Mouse (Mus musculus) urinary bladder, postnatal 25 days (tissue): ENCODE measurements at regions not wholly inside any gene's neighbourhood (a gene's known extent, or its start where the extent isn't known, plus 50 kb on each side); places are given as distances from the start of the nearest gene placed in this dataset.

ENCODE experiments used
- DNase-seq: peaks from one replicate; pipeline ENCODE4 v3.0.0; 2022; ENCODE audit warnings: low spot score

DNA sequence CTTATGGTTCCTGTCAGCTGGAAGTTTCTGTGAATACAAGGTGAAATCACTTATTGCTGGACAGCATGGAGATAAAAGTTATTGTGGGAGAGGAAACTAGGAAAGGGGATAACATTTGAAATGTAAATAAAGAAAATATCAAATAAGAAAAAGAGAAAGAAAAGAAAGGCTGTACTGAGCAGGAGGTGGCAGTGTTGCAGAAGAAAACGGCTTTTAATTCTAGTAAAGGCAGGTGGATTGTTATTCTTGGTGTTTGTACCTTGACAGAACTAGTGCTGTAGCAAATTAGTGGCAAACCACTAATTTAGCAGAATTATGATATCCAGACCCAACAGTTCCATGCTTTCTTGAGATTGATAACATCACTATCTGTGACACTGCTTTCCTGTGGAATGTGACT is 52.6 kb downstream of the Gm10358 start:
- no peak for DNase-seq

DNA sequence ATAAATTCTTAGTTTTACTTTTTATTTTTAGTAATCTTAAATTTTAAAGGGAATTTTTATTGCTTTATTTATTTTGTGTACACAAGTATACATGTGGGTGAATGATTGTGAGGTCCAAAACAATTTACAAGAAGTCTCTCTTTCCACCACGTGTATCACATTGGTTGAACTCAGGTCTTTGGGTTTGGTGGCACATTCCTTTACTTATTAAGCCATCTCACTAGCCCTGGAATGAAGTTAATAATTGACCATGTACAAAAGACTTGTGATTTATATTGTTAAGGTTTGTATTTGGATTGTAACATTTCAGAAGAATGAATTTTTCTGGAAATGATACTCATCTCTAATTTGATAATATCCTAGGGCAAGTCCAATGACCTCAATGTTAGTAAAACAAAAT is 56.2 kb downstream of the Gm10358 start:
- no peak for DNase-seq

DNA sequence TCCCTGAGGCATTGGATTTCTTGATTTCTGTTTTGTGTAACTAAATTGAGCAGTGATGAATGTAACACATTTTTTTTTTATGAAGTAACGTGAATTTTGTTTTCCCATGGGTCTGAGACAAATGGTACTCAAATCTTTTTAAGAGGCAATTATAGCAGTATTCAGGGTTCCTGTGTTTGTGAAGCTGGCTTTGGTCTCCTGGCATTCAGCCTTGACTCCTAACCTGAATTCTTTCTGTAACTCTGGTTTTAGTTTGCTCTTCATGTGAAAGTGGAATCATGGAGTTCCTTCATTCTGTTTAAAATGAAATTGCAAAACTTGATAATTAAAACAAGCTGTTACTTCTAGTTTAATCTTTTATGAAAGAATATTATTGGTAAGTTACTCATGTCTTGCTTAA is 58.3 kb downstream of the Gm10358 start:
- no peak for DNase-seq

DNA sequence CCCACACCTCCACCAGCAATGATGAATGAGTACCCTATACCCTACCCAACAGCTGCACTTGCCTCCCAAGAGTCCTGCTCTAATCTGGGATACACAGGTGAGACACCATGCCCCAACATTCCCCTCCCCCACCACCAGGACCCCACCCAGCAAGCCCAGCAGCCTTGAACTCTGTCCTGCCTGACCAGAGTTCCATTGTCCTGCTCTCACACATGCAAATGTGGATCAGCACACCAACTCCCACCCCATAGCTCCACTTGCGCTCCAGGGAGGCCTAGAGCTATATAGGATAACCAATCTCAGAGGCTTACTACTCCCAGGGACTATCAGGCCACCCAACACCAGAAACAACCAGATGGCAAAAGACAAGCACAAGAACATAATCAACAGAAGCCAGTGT is 85.8 kb downstream of the Gm10358 start:
- DNase-seq, result no peak

DNA sequence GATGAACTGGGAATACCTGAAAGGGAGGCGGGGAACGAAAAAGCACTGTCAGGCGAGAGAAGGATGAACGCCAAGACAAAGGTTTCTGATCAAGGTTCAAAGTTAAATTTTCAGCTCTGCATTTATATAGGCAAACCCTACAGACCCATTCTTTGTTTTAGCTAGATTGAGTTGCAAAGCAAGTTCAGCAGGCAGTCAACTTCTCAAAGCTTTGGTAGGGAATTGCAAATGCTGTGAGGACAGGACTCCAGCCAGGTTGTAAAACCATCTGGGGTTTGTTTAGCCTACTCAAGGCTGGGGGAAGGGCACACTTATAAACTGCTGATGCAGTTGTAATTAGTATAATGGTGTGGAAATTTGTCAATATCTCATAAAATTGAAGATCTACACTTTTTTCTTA is 87.9 kb downstream of the Gm10358 start:
- DNase-seq, result no peak

DNA sequence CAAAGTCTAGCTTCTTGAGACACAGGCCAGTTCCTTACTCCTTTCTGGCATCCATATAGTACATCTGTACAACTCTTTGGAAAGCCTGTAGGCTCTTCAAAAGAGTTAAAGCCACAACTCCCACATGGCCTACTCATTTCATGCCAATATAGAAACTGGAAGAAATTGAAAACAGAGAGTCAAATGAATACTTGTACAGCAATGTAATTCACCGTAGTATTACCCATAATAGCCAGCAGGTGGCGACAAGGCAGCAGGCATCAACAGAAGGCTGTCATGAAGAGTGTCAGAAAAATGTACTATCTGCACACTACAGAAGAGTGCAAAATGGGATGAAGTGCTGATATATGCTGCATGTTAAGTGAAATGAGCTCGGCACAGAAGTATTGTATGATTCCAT is 90.5 kb downstream of the Gm10358 start:
- peak; percentile 35 for DNase-seq

DNA sequence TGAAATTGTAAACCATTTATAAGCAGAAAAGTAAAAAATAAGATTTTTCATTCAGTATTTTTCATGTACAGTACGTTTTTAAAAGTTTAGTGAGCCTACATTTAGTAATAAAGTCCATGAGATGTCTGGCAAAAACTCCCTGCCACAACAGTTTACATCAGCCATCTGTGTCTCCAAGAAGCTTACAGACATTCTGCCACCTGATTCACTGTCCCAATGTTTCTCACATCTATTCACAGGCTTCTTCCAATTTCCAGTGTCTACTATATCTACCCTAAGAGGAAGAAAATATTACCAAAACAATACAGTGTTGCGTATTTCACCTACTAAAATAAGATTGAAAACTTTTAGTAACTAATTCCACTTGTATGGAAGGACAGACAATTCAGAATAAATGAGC is 95.7 kb downstream of the Rasd2 start:
- no peak for DNase-seq

DNA sequence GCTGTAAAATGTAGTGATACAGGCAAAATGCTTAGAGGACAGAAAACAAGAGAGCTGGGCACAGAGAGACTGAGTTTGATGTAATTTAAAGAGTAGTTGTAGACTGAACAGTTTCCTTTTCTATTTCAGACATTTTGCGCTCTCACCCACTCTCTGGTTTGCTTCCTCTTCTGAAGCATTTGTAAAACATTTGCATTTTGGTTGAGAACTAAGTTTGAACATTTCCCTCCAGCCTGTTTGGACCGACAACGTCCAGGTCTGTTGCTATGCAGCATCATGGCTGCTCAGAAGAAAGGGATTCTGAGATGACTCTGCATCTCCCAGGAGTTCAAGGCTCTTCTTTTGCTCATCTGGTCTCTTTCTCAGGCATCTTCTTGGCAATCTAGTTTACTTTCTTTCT is 78.2 kb downstream of the Rasd2 start:
- DNase-seq, result no peak

DNA sequence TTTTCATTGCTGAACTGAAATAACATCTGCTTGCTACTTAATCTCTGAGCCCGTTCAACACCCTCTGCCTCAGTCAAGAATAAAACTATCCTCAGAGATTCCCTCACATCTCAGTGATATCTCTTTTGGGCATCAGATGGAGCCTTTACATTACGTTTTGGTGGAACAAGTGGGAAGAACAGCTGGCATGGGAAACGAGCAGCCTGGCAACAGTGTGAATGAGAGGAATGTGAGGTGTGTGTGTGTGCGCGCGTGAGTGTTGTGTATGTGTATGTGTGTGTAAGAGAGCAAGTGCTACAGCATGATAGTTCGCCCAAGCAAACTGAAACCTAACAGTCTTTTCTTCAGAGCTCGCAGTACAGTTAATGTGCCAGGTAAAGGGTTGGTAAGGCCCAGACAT is 76.2 kb downstream of the Rasd2 start:
- DNase-seq, result no peak
